Mouse (Mus musculus): Measurements from ENCODE around the gene Olfr420.

Olfr420 gene

GRCm38 (mm10) chr1:174155333-174155732, at the start of gene Olfr420:
Gene Olfr420, plus strand, starts transcription at chr1:174155633.
- no peak for DNase-seq (ENCODE audit: low spot score in 2 of 2)

- no peak for DNase-seq (ENCODE audit: low spot score in 2 of 2)
Observed at GRCm38 (mm10) chr1:174121062-174121461, 34.4 kb upstream of the Olfr420 start, which contains the start of gene Olfr231. Gene Olfr231, minus strand, starts transcription at chr1:174121162.

GRCm38 (mm10) chr1:174131217-174131616, 24.2 kb upstream of the Olfr420 start, which contains the start of gene Olfr424:
Gene Olfr424, plus strand, starts transcription at chr1:174131517.
- no peak for DNase-seq (ENCODE audit: low spot score in 2 of 2)

GRCm38 (mm10) chr1:174131999-174132398, 23.4 kb upstream of the Olfr420 start:
- DNase-seq (ENCODE audit: low spot score in 2 of 2) = no peak

- DNase-seq (ENCODE audit: low spot score in 2 of 2) = no peak
Observed at GRCm38 (mm10) chr1:174141384-174141783, 14.0 kb upstream of the Olfr420 start.

- no peak for DNase-seq (ENCODE audit: low spot score in 2 of 2)
Observed at GRCm38 (mm10) chr1:174146696-174147095, 8.7 kb upstream of the Olfr420 start.

GRCm38 (mm10) chr1:174149289-174149688, 6.1 kb upstream of the Olfr420 start:
- DNase-seq (ENCODE audit: low spot score in 2 of 2) = no peak

GRCm38 (mm10) chr1:174157622-174158021, 2.2 kb downstream of the Olfr420 start:
- DNase-seq (ENCODE audit: low spot score in 2 of 2) = no peak

- DNase-seq (ENCODE audit: low spot score in 2 of 2) = no peak
Observed at GRCm38 (mm10) chr1:174158512-174158911, 3.1 kb downstream of the Olfr420 start.

GRCm38 (mm10) chr1:174159095-174159494, 3.7 kb downstream of the Olfr420 start:
- no peak for DNase-seq (ENCODE audit: low spot score in 2 of 2)

GRCm38 (mm10) chr1:174169024-174169423, 13.6 kb downstream of the Olfr420 start:
- no peak for DNase-seq (ENCODE audit: low spot score in 2 of 2)

- no peak for DNase-seq (ENCODE audit: low spot score in 2 of 2)
Observed at GRCm38 (mm10) chr1:174170706-174171501, 15.5 kb downstream of the Olfr420 start.

- no peak for DNase-seq (ENCODE audit: low spot score in 2 of 2)
Observed at GRCm38 (mm10) chr1:174171537-174171936, 16.1 kb downstream of the Olfr420 start.

- DNase-seq (ENCODE audit: low spot score in 2 of 2) = no peak
Observed at GRCm38 (mm10) chr1:174172605-174173004, 17.2 kb downstream of the Olfr420 start, which contains the start of gene Spta1. Gene Spta1, plus strand, starts transcription at chr1:174172776.

- DNase-seq (ENCODE audit: low spot score in 2 of 2) = no peak
Observed at GRCm38 (mm10) chr1:174204699-174205098, 49.3 kb downstream of the Olfr420 start.

Measured in urinary bladder, postnatal 4 days (tissue).